Comparison of ENCODE assay signal across 19 mouse cellular contexts in the genomic region with DNA sequence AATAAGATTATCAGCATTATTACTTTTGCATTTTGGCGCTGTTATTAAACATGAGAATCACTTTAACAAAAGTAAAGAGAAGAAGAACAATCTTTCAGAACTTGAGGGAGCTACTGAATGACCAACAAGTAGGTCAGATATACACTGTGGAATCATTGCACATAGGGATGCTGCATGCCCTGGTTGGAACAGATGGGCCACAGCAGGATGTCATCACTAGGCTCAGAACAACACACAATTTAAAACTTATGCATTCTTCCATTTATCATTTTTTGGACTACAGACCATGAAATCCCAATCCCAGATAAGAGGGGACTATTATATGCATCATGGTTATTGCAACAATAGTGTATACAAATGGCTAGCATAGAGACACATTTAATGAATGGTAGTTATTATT.
"Had no signal": no experiment of that assay in that cellular context is flagged by ENCODE, and none has a peak within 500 bp of the region (broad histone marks: within the 10 kb centered on the region; RNA-seq: fewer than 3 reads in every experiment).

No protein-coding gene starts in this region.

- H3K27ac ChIP-seq: limb, embryonic 12.5 days; limb, embryonic 15.5 days; liver, embryonic 14.5 days; lung, embryonic 15.5 days; midbrain, embryonic 12.5 days; neural tube, embryonic 13.5 days; stomach, embryonic 15.5 days had no signal

- DNase-seq: kidney, postnatal 14 days; kidney, postnatal 4 days; left cerebral cortex, postnatal 4 days; liver, postnatal 0 days; lung, postnatal 10 days; lung, postnatal 4 days; retina, postnatal 1 day; right cerebral cortex, postnatal 25 days; spleen, adult 18-20 months; thymus, postnatal 25 days had no signal

- ATAC-seq: liver, postnatal 0 days; midbrain, embryonic 16.5 days had no signal

- H3K4me3 ChIP-seq: limb, embryonic 12.5 days; limb, embryonic 15.5 days; lung, embryonic 15.5 days; midbrain, embryonic 12.5 days; myocyte; neural tube, embryonic 13.5 days; stomach, embryonic 15.5 days had no signal

- H3K27me3 ChIP-seq: limb, embryonic 12.5 days; limb, embryonic 15.5 days; lung, embryonic 15.5 days; midbrain, embryonic 12.5 days; neural tube, embryonic 13.5 days; stomach, embryonic 15.5 days had no signal

- H3K4me1 ChIP-seq: midbrain, embryonic 12.5 days had no signal
